Mouse (Mus musculus): ENCODE results near the gene Acot7. TPM values are rescaled to one million over a fixed set of nuclear protein-coding genes. Genes with fewer than 3 reads are reported as not detected.

Gene Acot7
- total RNA-seq, 1 experiment from 2014 or later = 59.6 TPM

GRCm38 (mm10) chr4:152150546-152150945 lies 27.4 kb upstream of the Acot7 start:
- no peak for ATAC-seq (replicated peaks; ENCODE audit: low read depth, poor library complexity, severe bottlenecking)

- ATAC-seq (replicated peaks; ENCODE audit: low read depth, poor library complexity, severe bottlenecking) = no peak
Observed at GRCm38 (mm10) chr4:152151451-152151965, 26.4 kb upstream of the Acot7 start.

DNA sequence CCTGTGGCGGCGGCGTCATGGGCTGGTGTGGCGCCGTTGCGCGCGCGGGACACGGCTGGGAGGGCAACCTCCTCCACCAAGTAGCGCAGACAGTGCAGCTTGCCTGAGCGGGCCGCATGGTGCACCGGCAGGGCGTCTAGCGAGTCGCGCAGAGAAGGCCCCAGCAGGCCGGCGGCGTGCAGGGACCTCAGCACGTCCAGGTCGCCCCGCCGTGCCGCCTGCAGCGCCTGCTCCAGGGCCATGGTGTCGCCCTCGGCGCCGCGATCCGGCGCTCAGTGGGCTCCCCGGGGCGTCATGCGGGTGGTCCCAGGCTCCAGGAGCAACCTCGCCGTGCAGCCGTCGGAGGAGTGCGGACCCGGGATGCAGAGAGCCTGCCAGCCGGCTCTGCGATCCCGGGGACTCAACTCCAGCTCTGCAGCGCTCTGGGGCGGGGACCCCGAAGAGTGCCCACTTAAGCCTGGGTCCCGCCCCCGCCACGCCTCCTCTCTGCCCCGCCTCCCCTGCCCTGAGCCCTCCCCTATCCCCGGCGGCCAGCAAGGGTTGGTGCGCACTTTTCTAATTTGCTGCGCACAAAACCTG lies 25.9 kb upstream of the Acot7 start, which contains the start of gene Espn:
Gene Espn, minus strand, starts transcription at position 406 of the 579 bp plus-strand sequence.
- peak; percentile 62 for ATAC-seq (replicated peaks; ENCODE audit: low read depth, poor library complexity, severe bottlenecking)

DNA sequence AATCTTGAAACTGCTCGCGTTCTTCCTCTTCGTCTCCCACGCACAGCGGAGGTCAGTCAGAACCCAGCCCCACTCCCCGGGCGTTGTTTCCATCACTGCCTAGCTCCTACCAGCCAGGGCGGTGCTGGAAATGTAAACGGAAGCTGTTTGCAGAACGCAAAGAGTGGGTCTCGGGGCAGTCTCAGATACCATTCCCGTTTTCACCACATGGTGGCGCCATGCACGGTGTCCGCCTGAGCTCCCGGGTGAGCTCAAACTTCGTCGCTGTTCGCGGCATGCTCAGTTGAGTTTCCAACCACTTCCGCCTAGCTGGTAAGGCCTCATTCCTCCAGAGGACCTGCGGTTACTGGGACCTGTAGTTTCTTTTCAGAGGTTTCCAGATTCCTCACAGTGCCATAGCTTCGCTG lies 24.2 kb upstream of the Acot7 start:
- peak; percentile 80 for ATAC-seq (replicated peaks; ENCODE audit: low read depth, poor library complexity, severe bottlenecking)

DNA sequence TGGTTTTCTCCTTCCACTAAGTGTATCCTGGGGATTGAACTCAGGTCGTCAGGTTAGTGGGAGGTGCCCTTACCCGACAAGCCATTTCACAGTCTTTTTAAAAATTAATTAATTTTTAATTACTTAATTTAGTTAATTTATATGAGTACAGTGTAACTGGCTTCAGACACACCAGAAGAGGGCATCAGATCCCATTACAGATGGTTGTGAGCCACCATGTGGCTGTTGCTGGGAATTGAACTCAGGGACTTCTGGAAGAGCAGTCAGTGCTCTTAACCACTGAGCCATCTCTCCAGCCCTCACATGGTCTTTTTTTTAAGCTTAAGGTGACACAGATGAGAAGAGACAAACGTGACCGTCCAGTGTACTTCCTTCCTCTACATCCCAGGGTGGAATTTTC lies 22.9 kb upstream of the Acot7 start:
- no peak for ATAC-seq (replicated peaks; ENCODE audit: low read depth, poor library complexity, severe bottlenecking)

- ATAC-seq (replicated peaks; ENCODE audit: low read depth, poor library complexity, severe bottlenecking) = no peak
Observed at GRCm38 (mm10) chr4:152157779-152158584, 20.0 kb upstream of the Acot7 start.

DNA sequence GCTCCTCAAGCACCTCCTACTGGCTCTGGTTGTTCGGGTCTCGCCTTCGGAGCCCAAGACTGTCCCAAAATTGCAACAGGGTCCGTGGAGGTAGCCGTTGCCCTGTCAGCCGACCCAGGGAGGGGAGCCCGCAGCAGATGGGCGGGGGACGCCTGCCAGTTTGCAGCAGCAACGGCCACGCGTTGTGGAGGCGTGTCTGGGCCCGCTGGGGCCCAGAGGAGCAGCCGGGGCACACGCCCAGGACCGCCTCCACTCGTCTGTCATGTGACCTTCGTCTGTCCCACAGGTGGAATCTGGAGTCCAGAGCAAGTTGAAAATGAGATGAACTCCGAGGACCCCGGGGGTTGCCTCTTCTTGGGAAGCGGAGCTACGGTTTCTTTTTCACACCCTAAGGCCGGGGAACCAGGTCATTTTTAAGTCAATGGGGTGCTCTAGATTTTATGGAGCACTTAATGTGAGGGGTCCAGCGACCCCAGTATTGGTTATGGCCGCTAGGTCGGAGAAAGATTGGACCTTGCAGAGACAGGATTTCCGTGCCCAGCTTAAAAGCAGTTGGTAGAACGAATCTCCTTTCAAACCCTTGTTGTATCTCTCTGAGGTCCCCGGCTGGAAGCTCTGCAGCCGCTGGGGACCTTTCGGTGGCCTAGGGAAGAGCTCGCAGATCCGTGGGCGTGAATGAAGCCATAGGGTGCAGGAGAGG lies 19.2 kb upstream of the Acot7 start, which contains the start of gene Hes2:
Gene Hes2, plus strand, starts transcription at position 283 of the 700 bp plus-strand sequence.
- peak; percentile 17 for ATAC-seq (replicated peaks; ENCODE audit: low read depth, poor library complexity, severe bottlenecking)

DNA sequence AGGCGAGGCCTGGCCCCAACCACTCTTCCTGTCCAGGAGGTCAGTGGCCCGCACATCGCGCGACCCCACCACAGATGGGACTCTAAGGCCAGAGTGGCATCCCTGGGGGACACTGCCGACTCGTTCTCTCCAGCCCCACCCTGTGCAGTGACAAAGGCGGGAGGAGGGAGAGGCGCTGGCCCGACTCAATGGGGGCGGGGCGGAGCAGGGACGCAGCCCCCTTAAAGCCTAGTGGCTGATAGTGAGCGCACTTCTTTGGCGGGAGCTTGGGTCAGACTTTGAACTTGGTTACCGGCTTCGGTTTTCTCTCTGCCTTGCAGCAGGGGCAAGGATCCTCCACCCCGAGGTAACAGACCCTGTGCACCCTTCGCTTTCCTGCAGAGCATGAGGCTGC lies 18.7 kb upstream of the Acot7 start:
- ATAC-seq (replicated peaks; ENCODE audit: low read depth, poor library complexity, severe bottlenecking) = peak; percentile 27

DNA sequence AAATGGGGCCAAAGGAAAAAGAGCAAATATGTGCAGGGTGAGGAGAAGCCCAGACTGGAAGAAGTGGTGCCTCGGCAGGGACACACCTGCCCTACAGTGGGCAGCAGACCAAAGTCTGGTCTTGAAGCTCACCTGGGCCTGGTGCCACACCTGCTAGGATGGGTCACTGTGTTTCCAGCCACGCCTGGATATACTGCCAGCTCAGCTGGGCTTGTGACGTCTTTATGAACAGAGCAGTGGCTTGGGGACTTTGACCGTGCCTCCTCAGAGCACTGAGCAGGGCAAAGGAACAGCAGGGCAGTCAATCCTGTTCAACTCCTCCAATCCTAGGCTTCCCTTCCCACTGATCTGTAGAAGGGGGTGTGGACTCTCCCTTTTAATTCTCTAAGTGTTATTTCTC lies 17.2 kb upstream of the Acot7 start:
- ATAC-seq (replicated peaks; ENCODE audit: low read depth, poor library complexity, severe bottlenecking) = no peak

- ATAC-seq (replicated peaks; ENCODE audit: low read depth, poor library complexity, severe bottlenecking) = no peak
Observed at GRCm38 (mm10) chr4:152161601-152162000, 16.3 kb upstream of the Acot7 start.

DNA sequence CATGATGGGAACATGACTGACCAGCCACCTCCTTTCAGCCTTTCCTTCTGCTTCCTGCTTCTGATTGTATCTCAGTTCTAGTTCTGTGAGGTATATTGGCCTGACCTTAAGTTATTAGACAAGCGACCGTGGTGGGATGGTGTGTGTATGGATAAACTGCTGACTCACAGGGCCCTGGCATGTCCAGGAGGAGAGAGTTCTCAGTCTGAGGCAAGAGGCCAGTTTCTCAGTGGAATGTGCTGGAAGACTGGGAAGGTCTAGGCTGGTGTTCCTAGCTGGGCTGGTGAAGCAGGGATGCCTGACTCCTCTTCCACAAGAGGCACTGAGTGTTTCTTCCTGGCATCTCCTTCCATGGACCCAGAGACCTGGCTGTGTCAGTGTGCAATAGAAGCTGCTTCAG lies 15.2 kb upstream of the Acot7 start:
- ATAC-seq (replicated peaks; ENCODE audit: low read depth, poor library complexity, severe bottlenecking) = no peak

- peak; percentile 81 for ATAC-seq (replicated peaks; ENCODE audit: low read depth, poor library complexity, severe bottlenecking)
Observed at GRCm38 (mm10) chr4:152165036-152165931, 12.7 kb upstream of the Acot7 start.

GRCm38 (mm10) chr4:152168052-152168451 lies 9.9 kb upstream of the Acot7 start:
- ATAC-seq (replicated peaks; ENCODE audit: low read depth, poor library complexity, severe bottlenecking) = no peak

GRCm38 (mm10) chr4:152169103-152169502 lies 8.8 kb upstream of the Acot7 start:
- no peak for ATAC-seq (replicated peaks; ENCODE audit: low read depth, poor library complexity, severe bottlenecking)

- ATAC-seq (replicated peaks; ENCODE audit: low read depth, poor library complexity, severe bottlenecking) = no peak
Observed at GRCm38 (mm10) chr4:152170286-152170685, 7.6 kb upstream of the Acot7 start.

GRCm38 (mm10) chr4:152171543-152171942 lies 6.4 kb upstream of the Acot7 start:
- ATAC-seq (replicated peaks; ENCODE audit: low read depth, poor library complexity, severe bottlenecking) = peak; percentile 48; the same call in 1 of the 2 replicates

DNA sequence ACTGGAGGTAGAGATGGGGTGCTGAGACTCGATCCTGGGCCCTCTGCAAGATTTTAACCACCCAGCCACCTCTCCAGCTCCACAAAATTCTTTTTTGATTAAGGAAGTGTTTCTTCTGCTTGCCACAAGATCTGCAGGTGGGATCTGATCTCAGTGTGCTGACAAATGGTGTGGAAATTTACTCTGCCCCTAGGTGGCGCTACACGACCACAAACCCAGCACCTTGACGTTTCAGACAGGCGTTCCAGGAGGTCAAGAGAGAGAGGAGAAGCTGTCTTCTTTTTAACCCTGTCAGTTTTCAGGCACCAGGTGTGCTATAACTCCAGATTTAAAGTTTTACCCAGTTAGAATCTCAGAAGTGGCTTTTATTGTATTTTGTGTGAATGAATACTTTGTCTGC lies 4.9 kb upstream of the Acot7 start:
- ATAC-seq (replicated peaks; ENCODE audit: low read depth, poor library complexity, severe bottlenecking) = peak; percentile 53

- ATAC-seq (replicated peaks; ENCODE audit: low read depth, poor library complexity, severe bottlenecking) = no peak
Observed at GRCm38 (mm10) chr4:152173956-152174355, 4.0 kb upstream of the Acot7 start.

GRCm38 (mm10) chr4:152176638-152177037 lies 1.3 kb upstream of the Acot7 start:
- peak; percentile 38 for ATAC-seq (replicated peaks; ENCODE audit: low read depth, poor library complexity, severe bottlenecking)

GRCm38 (mm10) chr4:152177174-152177536 lies 779 bp upstream of the Acot7 start:
- no peak for ATAC-seq (replicated peaks; ENCODE audit: low read depth, poor library complexity, severe bottlenecking)

Data from common myeloid progenitor, adult 5-6 weeks (primary cell).